Mouse (Mus musculus): ENCODE data around the gene Olfr1288.

Gene Olfr1288

GRCm38 (mm10) chr2:111473801-111474200 lies at the start of gene Olfr1288:
Gene Olfr1288, plus strand, starts transcription at chr2:111474101.
- DNase-seq (ENCODE audit: low spot score): no peak

GRCm38 (mm10) chr2:111448842-111449241 lies 25.1 kb upstream of the Olfr1288 start, which contains the start of gene Olfr1287:
Gene Olfr1287, plus strand, starts transcription at chr2:111449142.
- DNase-seq (ENCODE audit: low spot score): no peak

GRCm38 (mm10) chr2:111480519-111480918 lies 6.6 kb downstream of the Olfr1288 start, which contains the start of gene Olfr1289:
Gene Olfr1289, plus strand, starts transcription at chr2:111480819.
- DNase-seq (ENCODE audit: low spot score): no peak

- DNase-seq (ENCODE audit: low spot score): no peak
Measured at GRCm38 (mm10) chr2:111493729-111494128, 19.8 kb downstream of the Olfr1288 start, which contains the start of gene Olfr1290. Gene Olfr1290, minus strand, starts transcription at chr2:111493829.

GRCm38 (mm10) chr2:111496880-111497279 lies 23.0 kb downstream of the Olfr1288 start, which contains the start of gene Olfr1291-ps1:
Gene Olfr1291-ps1, plus strand, starts transcription at chr2:111497180.
- DNase-seq (ENCODE audit: low spot score): no peak

GRCm38 (mm10) chr2:111517451-111517850 lies 43.5 kb downstream of the Olfr1288 start:
- DNase-seq (ENCODE audit: low spot score): no peak

- DNase-seq (ENCODE audit: low spot score): no peak
Measured at GRCm38 (mm10) chr2:111524903-111525302, 51.0 kb downstream of the Olfr1288 start, which contains the start of gene Olfr1293-ps. Gene Olfr1293-ps, plus strand, starts transcription at chr2:111525203.
